Mouse (Mus musculus) neural tube, embryonic 11.5 days (tissue): Measurements from ENCODE around the gene Bcor. TPM values are rescaled to one million over a fixed set of nuclear protein-coding genes. Genes with fewer than 3 reads are reported as not detected.

ENCODE experiments used
- ATAC-seq: fragments of 200-750 bp; cut with Nextera tagmentation; 2 replicates; pipeline ENCODE4 v1.8.0; 2017; ENCODE audit warnings: moderate number of reproducible peaks, mild to moderate bottlenecking, moderate TSS enrichment, moderate library complexity; ENCODE audit not compliant: insufficient read depth, low FRiP score, low TSS enrichment
- DNase-seq: peaks from one replicate; pipeline ENCODE4 v3.0.0-alpha.2; 2015; ENCODE audit warnings: low spot score
- H3K27ac ChIP-seq: fragments of 300-500 bp; sonication (generic); 2 replicates; pipeline ENCODE4 v1.5.1; 2014; ENCODE audit warnings: low read depth, mild to moderate bottlenecking, low read length
- H3K27me3 ChIP-seq: fragments of 300-500 bp; sonication (generic); 2 replicates; pipeline ENCODE4 v1.6.1; 2014; ENCODE audit warnings: mild to moderate bottlenecking, low read length, mixed read lengths; ENCODE audit not compliant: control insufficient read depth, insufficient read depth
- H3K36me3 ChIP-seq: fragments of 300-500 bp; sonication (generic); 2 replicates; pipeline ENCODE4 v1.6.1; 2014; ENCODE audit warnings: mild to moderate bottlenecking, low read length, moderate library complexity, mixed read lengths; ENCODE audit not compliant: control insufficient read depth, insufficient read depth
- H3K4me1 ChIP-seq: fragments of 300-500 bp; sonication (generic); 2 replicates; pipeline ENCODE4 v1.6.1; 2014; ENCODE audit warnings: low read length, mixed read lengths; ENCODE audit not compliant: control insufficient read depth, insufficient read depth
- H3K4me2 ChIP-seq: fragments of 300-500 bp; sonication (generic); 2 replicates; pipeline ENCODE4 v1.6.1; 2014; ENCODE audit warnings: low read depth, mild to moderate bottlenecking, moderate library complexity
- H3K4me3 ChIP-seq: fragments of 300-500 bp; sonication (generic); 2 replicates; pipeline ENCODE4 v1.5.1; 2014; ENCODE audit warnings: low read depth, low read length
- H3K9ac ChIP-seq: fragments of 300-500 bp; sonication (generic); 2 replicates; pipeline ENCODE4 v1.6.1; 2014; ENCODE audit warnings: mild to moderate bottlenecking, low read length
- H3K9me3 ChIP-seq: fragments of 300-500 bp; sonication (generic); 2 replicates; pipeline ENCODE4 v1.6.1; 2016; ENCODE audit warnings: low read length; ENCODE audit not compliant: control insufficient read depth
- WGBS: fragments of 180-500 bp; shearing (Covaris S2); extraction: QIAGEN DNeasy Blood & Tissue Kit; methylation state at CpG from one replicate; pipeline ENCODE4 v1.1.7; 2014; 5-methylcytosine and 5-hydroxymethylcytosine counted together
- polyA plus RNA-seq: library from polyadenylated mRNA; unstranded; fragments of >200 nt; fragmentation: Nextera tagmentation; extraction: Ambion mirVana; gene quantifications from 2 replicates; pipeline ENCODE4 v1.2.1, GENCODE M21; 2014

The Bcor gene
- polyA plus RNA-seq, 1 experiment from 2014 or later: 26.7 TPM

- H3K27ac ChIP-seq: peak overlapping the region; percentile 72
- H3K4me2 ChIP-seq: peak overlapping the region; percentile 3; the same call in 1 of the 2 replicates
- no peak overlapping the region for H3K9ac ChIP-seq
- DNase-seq (no peak), ATAC-seq (0 out of 2 replicates have a peak, but pooled peaks have one; percentile 25)
- WGBS: 15% methylated on average over 24 of the region's 24 CpGs
- H3K27me3 ChIP-seq: peaks cover 13% of the 10 kb centered on the region
- H3K4me3 ChIP-seq: no peak overlapping the region
- H3K9me3 ChIP-seq: no peaks in the 10 kb centered on the region
- peaks cover 43% of the 10 kb centered on the region for H3K4me1 ChIP-seq
- H3K36me3 ChIP-seq: no peaks in the 10 kb centered on the region
Observed at GRCm38 (mm10) chrX:12062121-12062931, 97.8 kb downstream of the Bcor start.

DNA sequence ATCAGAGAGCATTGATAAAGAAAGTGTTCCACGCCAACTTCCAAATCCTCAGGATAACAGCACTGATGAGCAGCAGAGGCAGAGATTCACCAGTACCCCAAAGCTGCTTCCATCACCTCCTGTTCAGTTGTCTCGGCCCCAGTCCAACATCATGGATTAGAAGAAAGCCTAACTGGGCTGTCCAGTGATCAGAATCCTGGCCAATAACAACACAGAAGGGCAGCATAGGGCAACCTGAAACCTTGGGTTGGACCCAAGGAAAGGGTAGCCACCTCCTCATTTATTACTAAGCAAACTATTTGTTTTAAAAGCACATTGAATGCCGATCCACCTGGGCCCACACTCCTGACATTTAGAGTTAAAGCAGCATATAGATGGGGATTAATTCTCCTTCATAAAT is 99.3 kb downstream of the Bcor start:
- no peak overlapping the region for H3K27ac ChIP-seq
- WGBS: 86% methylated on average over 3 of the region's 3 CpGs

DNA sequence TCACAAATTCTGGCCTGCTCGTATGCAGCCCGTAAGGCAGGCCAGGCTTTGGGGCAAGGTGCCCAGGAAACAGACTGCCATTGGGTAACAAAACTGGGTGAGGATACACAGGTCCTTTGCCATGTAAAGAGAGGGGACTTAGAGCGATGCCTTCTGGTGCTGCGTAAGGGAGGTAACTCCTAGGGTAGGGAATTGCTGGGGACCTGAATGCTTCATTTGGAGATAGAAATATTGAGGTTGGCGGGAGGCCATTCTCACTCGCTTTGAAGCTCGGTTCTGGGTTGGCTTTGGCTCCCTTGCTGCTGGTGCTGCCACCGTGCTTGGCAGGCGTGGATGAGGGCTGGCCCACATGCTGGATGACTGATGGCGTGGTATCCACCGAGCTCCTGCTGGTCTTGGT is 102.9 kb downstream of the Bcor start:
- no peaks in the 10 kb centered on the region for H3K9me3 ChIP-seq
- no peak overlapping the region for H3K4me2 ChIP-seq
- H3K27me3 ChIP-seq: peaks cover 4% of the 10 kb centered on the region; the same call in 1 of the 2 replicates
- ATAC-seq (no peak), DNase-seq (no peak)
- 0 out of 2 replicates have a peak, but pooled peaks cover 2% of the 10 kb centered on the region for H3K36me3 ChIP-seq
- H3K4me3 ChIP-seq: no peak overlapping the region
- H3K4me1 ChIP-seq: peaks cover 9% of the 10 kb centered on the region
- 95% methylated on average over 11 of the region's 11 CpGs for WGBS
- H3K27ac ChIP-seq: no peak overlapping the region
- no peak overlapping the region for H3K9ac ChIP-seq

More for the DNA sequence above, 99.3 kb downstream of the Bcor start:
- Histone ChIP-seq H3K4me3 (no peak overlapping the region), H3K27me3 (peaks cover 11% of the 10 kb centered on the region), H3K36me3 (0 out of 2 replicates have a peak, but pooled peaks cover 2% of the 10 kb centered on the region), H3K9ac (no peak overlapping the region), H3K9me3 (no peaks in the 10 kb centered on the region), H3K4me1 (peaks cover 31% of the 10 kb centered on the region), H3K4me2 (no peak overlapping the region)
- ATAC-seq (no peak), DNase-seq (no peak)

DNA sequence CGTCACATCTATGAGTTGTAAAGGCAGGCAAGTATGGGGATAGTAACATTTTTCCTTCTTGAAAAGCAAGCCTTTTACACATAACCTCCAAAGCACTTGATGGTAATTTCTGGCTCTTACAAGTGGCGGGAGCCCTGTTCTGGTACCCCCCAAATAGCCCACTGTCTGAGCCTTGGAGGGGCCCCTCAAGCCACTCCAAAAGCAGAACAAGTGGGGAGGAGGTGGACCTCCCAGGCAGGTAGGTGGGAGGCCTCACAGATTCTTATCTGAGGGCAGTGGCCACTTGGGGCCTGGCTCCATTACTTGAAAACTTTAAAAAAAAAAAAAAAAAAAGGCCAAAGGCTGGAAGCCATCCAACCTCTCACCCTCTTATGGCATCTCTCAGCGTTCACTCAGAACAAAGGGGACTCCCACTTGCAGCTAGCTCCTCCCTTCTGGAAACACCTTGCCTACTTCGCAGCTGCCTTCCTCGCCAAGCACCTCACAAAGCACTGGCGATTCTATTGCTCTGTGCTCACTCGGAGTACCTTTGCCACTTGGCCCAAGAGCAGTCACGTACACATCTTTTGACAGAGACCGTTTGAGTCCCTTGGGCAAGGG is 106.7 kb downstream of the Bcor start:
- H3K9ac ChIP-seq: no peak overlapping the region
- H3K27me3 ChIP-seq: no peaks in the 10 kb centered on the region
- no peak for ATAC-seq
- H3K4me3 ChIP-seq: no peak overlapping the region
- H3K36me3 ChIP-seq: 0 out of 2 replicates have a peak, but pooled peaks cover 2% of the 10 kb centered on the region
- no peak for DNase-seq
- no peaks in the 10 kb centered on the region for H3K9me3 ChIP-seq
- no peak overlapping the region for H3K4me2 ChIP-seq
- WGBS: 71% methylated on average over 9 of the region's 9 CpGs
- H3K27ac ChIP-seq: no peak overlapping the region
- H3K4me1 ChIP-seq: no peaks in the 10 kb centered on the region

DNA sequence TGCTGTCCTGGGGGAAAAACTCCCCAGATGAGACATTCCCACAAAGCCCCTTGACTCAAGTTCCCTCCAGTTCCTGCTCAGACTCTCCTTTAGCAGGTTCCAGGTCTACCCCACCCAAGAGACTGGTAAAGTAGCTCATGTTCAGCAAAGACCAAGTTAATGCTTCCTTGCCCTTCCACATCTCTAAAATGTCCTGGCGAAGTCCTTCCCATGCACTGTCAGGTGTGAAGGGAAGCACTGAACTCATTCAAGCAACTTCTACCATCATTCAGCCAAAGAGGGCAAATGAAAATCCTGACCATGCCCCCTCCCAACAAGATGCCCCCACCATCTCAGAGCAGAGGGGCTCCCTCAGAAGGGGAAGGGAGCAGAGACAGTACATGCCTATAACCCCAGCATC is 107.5 kb downstream of the Bcor start:
- Histone ChIP-seq H3K4me3 (no peak overlapping the region), H3K27me3 (no peaks in the 10 kb centered on the region), H3K27ac (no peak overlapping the region), H3K9me3 (no peaks in the 10 kb centered on the region), H3K36me3 (0 out of 2 replicates have a peak, but pooled peaks cover 2% of the 10 kb centered on the region), H3K4me1 (no peaks in the 10 kb centered on the region), H3K9ac (no peak overlapping the region), H3K4me2 (no peak overlapping the region)
- WGBS: 100% methylated on average over 1 of the region's 1 CpGs
- no peak for ATAC-seq
- no peak for DNase-seq

DNA sequence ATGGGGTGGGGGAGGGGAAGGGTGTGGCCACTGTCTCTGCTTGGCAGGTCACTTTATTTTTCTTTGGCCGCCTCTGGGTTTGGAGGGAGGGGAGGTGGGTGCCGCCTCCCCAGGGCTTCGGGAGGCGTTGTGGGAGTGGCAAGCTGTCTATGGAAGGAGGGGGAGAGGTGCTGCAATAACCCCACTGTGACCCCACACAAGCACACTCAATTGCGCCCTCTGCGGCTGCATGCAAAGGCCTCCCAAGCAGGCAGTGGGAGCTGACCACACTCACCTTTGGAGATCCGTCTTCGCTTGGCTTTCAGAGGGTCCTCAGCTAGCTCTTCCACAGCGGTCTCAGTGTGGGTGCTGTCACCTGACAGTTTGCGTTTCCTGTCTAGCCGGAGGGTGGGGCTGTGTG is 111.4 kb downstream of the Bcor start:
- no peak overlapping the region for H3K9ac ChIP-seq
- H3K4me2 ChIP-seq: no peak overlapping the region
- H3K36me3 ChIP-seq: no peaks in the 10 kb centered on the region
- H3K9me3 ChIP-seq: no peaks in the 10 kb centered on the region
- no peaks in the 10 kb centered on the region for H3K4me1 ChIP-seq
- H3K27me3 ChIP-seq: 0 out of 2 replicates have a peak, but pooled peaks cover 2% of the 10 kb centered on the region
- no peak overlapping the region for H3K4me3 ChIP-seq
- H3K27ac ChIP-seq: no peak overlapping the region
- WGBS: 42% methylated on average over 9 of the region's 11 CpGs
- no peak for ATAC-seq
- no peak for DNase-seq

GRCm38 (mm10) chrX:12048166-12048565 is 112.0 kb downstream of the Bcor start:
- Histone ChIP-seq H3K4me3 (no peak overlapping the region), H3K9me3 (no peaks in the 10 kb centered on the region), H3K36me3 (no peaks in the 10 kb centered on the region), H3K27me3 (0 out of 2 replicates have a peak, but pooled peaks cover 2% of the 10 kb centered on the region), H3K9ac (no peak overlapping the region), H3K4me2 (no peak overlapping the region), H3K4me1 (no peaks in the 10 kb centered on the region), H3K27ac (no peak overlapping the region)
- 42% methylated on average over 9 of the region's 9 CpGs for WGBS
- DNase-seq (no peak), ATAC-seq (no peak)

- WGBS: 35% methylated on average over 16 of the region's 16 CpGs
- Histone ChIP-seq H3K4me1 (no peaks in the 10 kb centered on the region), H3K27me3 (0 out of 2 replicates have a peak, but pooled peaks cover 2% of the 10 kb centered on the region), H3K9ac (no peak overlapping the region), H3K36me3 (no peaks in the 10 kb centered on the region), H3K4me2 (no peak overlapping the region), H3K27ac (no peak overlapping the region), H3K9me3 (no peaks in the 10 kb centered on the region), H3K4me3 (no peak overlapping the region)
- peak; percentile 35; the same call in 1 of the 2 replicates for ATAC-seq
- DNase-seq: no peak
Observed at GRCm38 (mm10) chrX:12047223-12047911, 112.8 kb downstream of the Bcor start.
